Mouse (Mus musculus): Measurements from ENCODE around the gene Chchd6. TPM values are rescaled to one million over a fixed set of nuclear protein-coding genes. Genes with fewer than 3 reads are reported as not detected.

Gene Chchd6
- polyA plus RNA-seq, 1 experiment from 2014 or later: 115 TPM

DNA sequence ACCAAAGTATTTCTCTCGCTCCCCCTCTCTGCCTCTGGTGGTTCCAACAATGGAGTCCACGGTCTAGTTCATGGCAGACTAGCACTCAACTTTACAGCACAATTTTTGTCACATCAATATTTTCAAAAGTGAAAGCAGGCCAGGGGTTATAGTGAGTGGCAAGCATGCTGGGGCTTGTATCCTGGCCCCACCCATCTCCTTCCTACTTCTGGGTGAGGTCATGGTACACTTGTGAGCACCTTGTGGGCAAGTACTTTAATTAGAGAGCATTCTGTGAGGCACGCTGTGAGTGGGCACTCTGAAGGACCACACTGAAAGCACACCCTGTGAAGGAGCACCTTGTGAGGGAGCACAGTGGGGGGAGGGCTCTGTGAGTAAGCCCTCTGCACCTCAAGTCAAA is 172.8 kb downstream of the Chchd6 start:
- 89% methylated on average over 3 of the region's 3 CpGs for WGBS
- no peak overlapping the region for H3K9ac ChIP-seq
- H3K4me2 ChIP-seq: no peak overlapping the region
- no peak overlapping the region for H3K27ac ChIP-seq (replicated peaks)
- H3K9me3 ChIP-seq: no peaks in the 10 kb centered on the region
- H3K4me1 ChIP-seq (replicated peaks): 0 out of 2 replicates have a peak, but pooled peaks cover 4% of the 10 kb centered on the region
- no peak overlapping the region for H3K4me3 ChIP-seq
- no peaks in the 10 kb centered on the region for H3K36me3 ChIP-seq
- ATAC-seq (ENCODE audit: low read depth): no peak
- no peaks in the 10 kb centered on the region for H3K27me3 ChIP-seq

GRCm38 (mm10) chr6:89421922-89422321 is 173.5 kb downstream of the Chchd6 start:
- no peaks in the 10 kb centered on the region for H3K9me3 ChIP-seq
- no peak overlapping the region for H3K27ac ChIP-seq (replicated peaks)
- no peak overlapping the region for H3K4me3 ChIP-seq
- no peaks in the 10 kb centered on the region for H3K27me3 ChIP-seq
- no peaks in the 10 kb centered on the region for H3K36me3 ChIP-seq
- ATAC-seq (ENCODE audit: low read depth): no peak
- H3K4me2 ChIP-seq: no peak overlapping the region
- 85% methylated on average over 3 of the region's 3 CpGs for WGBS
- 0 out of 2 replicates have a peak, but pooled peaks cover 4% of the 10 kb centered on the region for H3K4me1 ChIP-seq (replicated peaks)
- H3K9ac ChIP-seq: no peak overlapping the region

DNA sequence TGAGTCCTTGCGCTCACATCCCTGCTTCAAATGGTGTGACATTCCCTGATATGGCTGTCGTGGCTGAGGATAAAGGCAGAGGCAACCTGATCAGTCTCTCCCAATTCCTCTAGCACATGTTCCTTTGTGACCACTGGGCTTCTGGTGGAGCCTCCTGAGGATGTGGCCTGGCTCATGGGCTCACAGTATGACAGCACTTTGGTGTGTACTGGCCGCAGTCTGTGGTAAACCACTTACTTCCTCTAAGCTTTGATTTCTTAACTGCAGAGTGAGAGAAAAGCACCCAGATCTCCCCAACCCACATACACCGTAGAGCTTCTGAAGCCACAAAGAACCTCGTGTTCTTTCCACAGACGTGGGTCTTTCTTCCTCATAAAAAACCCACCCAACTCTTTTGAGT is 173.9 kb downstream of the Chchd6 start:
- H3K9ac ChIP-seq: no peak overlapping the region
- 81% methylated on average over 6 of the region's 6 CpGs for WGBS
- H3K4me3 ChIP-seq: no peak overlapping the region
- 0 out of 2 replicates have a peak, but pooled peaks cover 4% of the 10 kb centered on the region for H3K4me1 ChIP-seq (replicated peaks)
- H3K9me3 ChIP-seq: no peaks in the 10 kb centered on the region
- no peaks in the 10 kb centered on the region for H3K27me3 ChIP-seq
- H3K36me3 ChIP-seq: no peaks in the 10 kb centered on the region
- H3K27ac ChIP-seq (replicated peaks): no peak overlapping the region
- H3K4me2 ChIP-seq: no peak overlapping the region
- ATAC-seq (ENCODE audit: low read depth): no peak

- Histone ChIP-seq H3K4me3 (no peak overlapping the region), H3K27ac (replicated peaks) (no peak overlapping the region), H3K9ac (no peak overlapping the region), H3K9me3 (no peaks in the 10 kb centered on the region), H3K4me1 (replicated peaks) (0 out of 2 replicates have a peak, but pooled peaks cover 4% of the 10 kb centered on the region), H3K4me2 (no peak overlapping the region), H3K36me3 (no peaks in the 10 kb centered on the region), H3K27me3 (no peaks in the 10 kb centered on the region)
- no peak for ATAC-seq (ENCODE audit: low read depth)
- WGBS: 85% methylated on average over 2 of the region's 2 CpGs
These were observed 174.7 kb downstream of the Chchd6 start for GRCm38 (mm10) chr6:89420756-89421155.

- H3K27ac ChIP-seq (replicated peaks): no peak overlapping the region
- 0 out of 2 replicates have a peak, but pooled peaks cover 4% of the 10 kb centered on the region for H3K4me1 ChIP-seq (replicated peaks)
- no peak overlapping the region for H3K4me2 ChIP-seq
- H3K4me3 ChIP-seq: no peak overlapping the region
- H3K9ac ChIP-seq: no peak overlapping the region
- H3K36me3 ChIP-seq: no peaks in the 10 kb centered on the region
- no peaks in the 10 kb centered on the region for H3K27me3 ChIP-seq
- no peak for ATAC-seq (ENCODE audit: low read depth)
- H3K9me3 ChIP-seq: no peaks in the 10 kb centered on the region
These were observed 175.3 kb downstream of the Chchd6 start for GRCm38 (mm10) chr6:89420110-89420509.

DNA sequence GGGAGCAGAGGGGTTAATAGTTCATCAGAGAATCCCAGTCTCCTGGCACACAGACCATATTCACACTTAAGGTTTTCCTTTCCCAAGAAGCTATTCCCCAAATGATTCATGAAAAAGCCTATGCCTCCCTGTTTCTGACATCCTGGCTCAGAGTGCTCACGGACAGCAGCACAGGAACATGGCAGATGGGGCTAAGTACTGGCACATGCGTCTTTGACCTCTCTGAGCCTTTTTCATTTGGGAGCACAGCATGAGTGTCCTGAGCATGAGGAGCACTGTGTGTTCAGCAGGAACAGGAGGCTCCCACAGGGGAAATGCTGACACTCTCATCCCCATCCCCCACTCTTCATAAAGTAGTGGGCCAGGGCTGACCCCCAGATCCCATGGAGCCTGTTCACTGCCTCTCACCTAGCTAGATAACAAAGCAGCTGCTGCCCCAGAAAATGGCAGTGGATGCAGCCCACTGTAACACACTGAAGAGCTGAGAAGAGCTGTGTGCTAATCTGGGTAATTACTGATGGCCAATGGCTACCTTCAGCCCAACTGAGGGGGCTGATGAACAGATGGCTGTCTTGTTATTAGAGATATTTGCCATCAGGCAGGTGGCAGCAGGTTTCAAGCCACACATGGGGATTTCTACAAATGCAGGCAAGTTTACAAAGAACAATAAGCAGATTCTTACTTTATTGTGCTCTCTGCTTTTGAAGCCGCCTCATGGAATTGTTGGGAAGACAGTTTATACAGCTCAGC is 176.2 kb downstream of the Chchd6 start:
- Histone ChIP-seq H3K4me2 (no peak overlapping the region), H3K9me3 (no peaks in the 10 kb centered on the region), H3K9ac (no peak overlapping the region), H3K36me3 (no peaks in the 10 kb centered on the region), H3K27me3 (no peaks in the 10 kb centered on the region), H3K4me1 (replicated peaks) (0 out of 2 replicates have a peak, but pooled peaks cover 4% of the 10 kb centered on the region), H3K27ac (replicated peaks) (no peak overlapping the region), H3K4me3 (no peak overlapping the region)
- ATAC-seq (ENCODE audit: low read depth): no peak
- 81% methylated on average over 3 of the region's 3 CpGs for WGBS

DNA sequence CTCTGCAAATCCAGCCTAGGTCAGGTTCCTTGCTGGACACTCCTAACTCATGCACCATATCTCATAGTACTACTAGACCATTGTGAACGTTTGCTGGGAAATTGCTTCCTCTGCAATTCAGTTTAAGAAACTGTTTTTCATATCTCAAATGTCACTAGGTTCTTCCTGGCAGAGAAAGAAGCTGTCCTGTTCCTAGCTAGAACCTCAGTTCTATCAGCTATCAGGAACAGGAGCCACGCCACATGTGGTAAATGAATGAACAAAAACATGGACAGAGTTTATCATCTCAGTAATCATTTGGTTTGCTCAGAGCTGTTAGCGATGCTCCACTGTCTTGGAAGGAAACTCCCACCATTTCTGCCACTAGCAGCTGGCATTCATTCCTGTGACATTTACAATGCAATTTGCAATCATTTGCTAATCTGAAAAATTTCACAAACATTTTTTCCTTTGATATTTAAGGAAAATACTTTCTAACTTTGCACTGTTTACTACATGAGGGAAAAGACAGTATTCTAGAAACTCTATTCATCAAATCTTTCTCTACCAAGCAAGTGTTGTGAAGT is 179.3 kb downstream of the Chchd6 start:
- no peaks in the 10 kb centered on the region for H3K9me3 ChIP-seq
- no peaks in the 10 kb centered on the region for H3K36me3 ChIP-seq
- no peak for ATAC-seq (ENCODE audit: low read depth)
- 0 out of 2 replicates have a peak, but pooled peaks cover 4% of the 10 kb centered on the region for H3K4me1 ChIP-seq (replicated peaks)
- H3K4me2 ChIP-seq: no peak overlapping the region
- H3K27ac ChIP-seq (replicated peaks): no peak overlapping the region
- no peak overlapping the region for H3K4me3 ChIP-seq
- 85% methylated on average over 3 of the region's 3 CpGs for WGBS
- no peaks in the 10 kb centered on the region for H3K27me3 ChIP-seq
- H3K9ac ChIP-seq: no peak overlapping the region

DNA sequence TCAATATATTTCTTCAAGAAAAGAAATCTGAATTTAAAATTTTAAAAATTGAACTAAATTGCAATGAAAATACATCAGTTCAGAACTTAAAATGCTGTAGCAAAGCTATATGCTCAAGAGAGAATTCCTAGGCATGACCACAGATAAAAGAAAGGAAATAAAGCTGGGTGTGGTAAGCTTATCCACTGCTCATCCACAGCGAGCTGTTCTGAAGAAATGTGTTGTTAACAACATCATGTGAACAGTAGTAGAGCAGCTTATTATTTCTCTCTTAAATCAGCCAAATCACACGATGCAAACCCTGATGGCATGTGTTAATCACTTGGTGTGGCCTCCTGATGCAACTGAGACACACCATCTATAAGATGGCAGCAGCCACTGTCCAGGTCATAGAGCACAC is 180.4 kb downstream of the Chchd6 start:
- H3K27ac ChIP-seq (replicated peaks): no peak overlapping the region
- H3K27me3 ChIP-seq: no peaks in the 10 kb centered on the region
- H3K4me1 ChIP-seq (replicated peaks): 0 out of 2 replicates have a peak, but pooled peaks cover 4% of the 10 kb centered on the region
- no peaks in the 10 kb centered on the region for H3K36me3 ChIP-seq
- no peak for ATAC-seq (ENCODE audit: low read depth)
- H3K4me3 ChIP-seq: no peak overlapping the region
- H3K4me2 ChIP-seq: no peak overlapping the region
- H3K9ac ChIP-seq: no peak overlapping the region
- no peaks in the 10 kb centered on the region for H3K9me3 ChIP-seq
- 87% methylated on average over 2 of the region's 2 CpGs for WGBS

DNA sequence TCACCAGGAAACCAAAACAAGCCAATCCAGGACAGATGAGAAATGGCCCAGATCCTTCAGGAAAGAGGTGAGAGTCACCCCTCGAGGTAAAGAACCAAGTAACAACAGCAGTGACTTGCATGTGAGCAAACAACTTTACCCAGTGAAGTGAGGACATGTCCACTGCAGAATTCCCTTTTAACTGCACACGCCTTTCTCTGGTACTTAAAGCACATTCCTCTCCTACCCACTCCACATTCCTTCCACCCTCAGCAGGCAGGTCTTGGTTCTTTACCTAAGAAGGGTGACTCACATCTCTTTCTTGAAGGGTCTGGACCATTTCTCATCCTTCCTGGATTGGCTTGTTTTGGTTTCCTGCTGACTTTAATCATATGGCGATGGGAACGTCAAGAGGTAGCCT is 181.3 kb downstream of the Chchd6 start:
- Histone ChIP-seq H3K36me3 (no peaks in the 10 kb centered on the region), H3K4me2 (no peak overlapping the region), H3K4me3 (no peak overlapping the region), H3K27me3 (no peaks in the 10 kb centered on the region), H3K9me3 (no peaks in the 10 kb centered on the region), H3K9ac (no peak overlapping the region), H3K4me1 (replicated peaks) (0 out of 2 replicates have a peak, but pooled peaks cover under 1% of the 10 kb centered on the region), H3K27ac (replicated peaks) (no peak overlapping the region)
- no peak for ATAC-seq (ENCODE audit: low read depth)
- 88% methylated on average over 4 of the region's 4 CpGs for WGBS

DNA sequence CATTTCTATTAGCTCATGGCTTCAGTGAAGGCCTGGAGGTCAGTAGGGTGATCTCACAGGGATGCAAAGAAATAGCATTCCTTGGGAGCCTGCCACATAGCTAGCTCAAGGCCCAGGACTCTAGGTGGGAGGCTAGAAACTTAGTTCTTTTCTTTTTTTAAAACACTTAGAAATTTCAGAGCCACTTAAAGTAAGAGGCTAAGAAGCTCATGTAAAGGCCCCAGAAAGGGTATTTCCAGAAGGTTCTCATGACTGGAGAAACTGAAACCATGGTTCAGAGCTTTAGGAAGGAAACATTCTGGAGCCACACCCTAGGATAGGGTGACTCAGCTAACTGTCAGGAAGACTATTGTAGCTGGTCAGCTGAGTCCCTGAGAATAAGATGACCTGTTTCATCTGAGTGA is 182.0 kb downstream of the Chchd6 start:
- no peaks in the 10 kb centered on the region for H3K4me1 ChIP-seq (replicated peaks)
- no peaks in the 10 kb centered on the region for H3K36me3 ChIP-seq
- no peak overlapping the region for H3K9ac ChIP-seq
- no peaks in the 10 kb centered on the region for H3K9me3 ChIP-seq
- H3K4me3 ChIP-seq: no peak overlapping the region
- H3K4me2 ChIP-seq: no peak overlapping the region
- H3K27me3 ChIP-seq: no peaks in the 10 kb centered on the region
- no peak for ATAC-seq (ENCODE audit: low read depth)
- H3K27ac ChIP-seq (replicated peaks): no peak overlapping the region

DNA sequence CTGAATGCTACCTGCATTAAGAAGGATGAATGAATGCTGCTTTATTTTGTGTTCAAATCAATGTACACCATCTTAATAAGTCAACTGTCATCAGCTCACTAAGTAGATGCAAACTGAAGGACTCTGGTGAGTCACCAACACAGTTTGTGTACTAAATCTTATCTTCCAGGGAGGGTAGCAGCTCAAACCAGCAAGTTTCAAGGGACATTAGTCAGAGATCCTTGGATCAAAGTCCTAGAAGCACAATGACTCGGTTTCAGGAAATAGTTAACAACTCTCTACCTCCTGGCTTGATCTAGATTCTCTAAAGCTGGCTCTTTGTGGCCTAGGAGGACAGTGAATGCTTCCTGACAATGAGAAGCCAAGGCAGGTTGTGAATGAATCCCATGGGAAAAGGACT is 182.9 kb downstream of the Chchd6 start:
- Histone ChIP-seq H3K4me2 (no peak overlapping the region), H3K4me3 (no peak overlapping the region), H3K4me1 (replicated peaks) (peaks cover 4% of the 10 kb centered on the region; the same call in 1 of the 2 replicates), H3K27ac (replicated peaks) (no peak overlapping the region), H3K9ac (no peak overlapping the region), H3K36me3 (no peaks in the 10 kb centered on the region), H3K9me3 (no peaks in the 10 kb centered on the region), H3K27me3 (no peaks in the 10 kb centered on the region)
- 87% methylated on average over 1 of the region's 1 CpGs for WGBS
- ATAC-seq (ENCODE audit: low read depth): no peak

- Histone ChIP-seq H3K4me2 (no peak overlapping the region), H3K9ac (no peak overlapping the region), H3K36me3 (no peaks in the 10 kb centered on the region), H3K27ac (replicated peaks) (no peak overlapping the region), H3K4me3 (no peak overlapping the region), H3K4me1 (replicated peaks) (peaks cover 12% of the 10 kb centered on the region), H3K9me3 (no peaks in the 10 kb centered on the region), H3K27me3 (no peaks in the 10 kb centered on the region)
- WGBS: 81% methylated on average over 1 of the region's 1 CpGs
- no peak for ATAC-seq (ENCODE audit: low read depth)
These were observed 186.4 kb downstream of the Chchd6 start for GRCm38 (mm10) chr6:89409041-89409440.

- H3K4me1 ChIP-seq (replicated peaks): peaks cover 20% of the 10 kb centered on the region
- no peak for ATAC-seq (ENCODE audit: low read depth)
- H3K9ac ChIP-seq: no peak overlapping the region
- H3K27ac ChIP-seq (replicated peaks): no peak overlapping the region
- WGBS: 83% methylated on average over 5 of the region's 5 CpGs
- no peaks in the 10 kb centered on the region for H3K36me3 ChIP-seq
- H3K4me2 ChIP-seq: no peak overlapping the region
- no peak overlapping the region for H3K4me3 ChIP-seq
- H3K27me3 ChIP-seq: no peaks in the 10 kb centered on the region
- H3K9me3 ChIP-seq: no peaks in the 10 kb centered on the region
These were observed 187.2 kb downstream of the Chchd6 start for GRCm38 (mm10) chr6:89408259-89408658.

Measured in neural tube, embryonic 13.5 days (tissue).